In the genomic region with DNA sequence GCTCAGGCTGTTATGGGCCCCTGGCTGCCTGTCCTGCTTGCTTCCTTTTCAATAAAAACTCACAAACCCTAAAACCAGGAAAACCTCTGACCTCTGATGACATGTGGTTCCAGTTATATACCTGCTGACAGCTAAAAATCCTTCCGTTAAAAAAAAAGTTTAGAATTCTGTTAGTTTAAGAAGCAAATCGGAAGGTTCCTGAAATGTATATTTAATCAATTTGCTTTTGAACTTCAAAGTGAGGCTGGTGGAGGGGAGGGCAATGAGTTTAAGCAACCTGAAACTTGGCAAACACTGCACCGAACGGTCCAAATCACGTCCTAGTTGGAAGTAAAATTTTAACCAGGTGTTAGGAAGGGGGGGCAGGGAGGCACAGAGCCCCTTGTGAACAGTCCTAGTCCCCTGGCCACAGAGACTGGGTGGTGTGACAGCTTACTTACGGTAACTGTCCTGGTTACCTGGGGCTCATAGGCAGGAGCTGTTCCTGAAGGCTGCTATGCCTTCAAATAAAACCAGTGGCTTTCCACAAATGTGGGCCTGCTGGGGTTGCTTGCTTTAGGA, we compare ENCODE assay signal across 9 mouse cellular contexts. TPM values are rescaled to one million over a fixed set of nuclear protein-coding genes. Genes with fewer than 3 reads are reported as not detected.
DNase-seq lines count a peak whose midpoint lies in the region; ATAC-seq and TF ChIP-seq lines count a peak whose summit lies in the region.
"Had no signal": no experiment of that assay in that cellular context is flagged by ENCODE, and none has a peak within 500 bp of the region (broad histone marks: within the 10 kb centered on the region; RNA-seq: fewer than 3 reads in every experiment).

No protein-coding gene starts in this region.

- no peaks in the 10 kb centered on the region for H3K36me3 ChIP-seq in lung, embryonic 16.5 days (ENCODE audit: control insufficient read depth, insufficient read depth, low read length)
- H3K36me3 ChIP-seq in forebrain, embryonic 15.5 days = peaks cover 4% of the 10 kb centered on the region; the same call in 1 of the 2 replicates
- H3K36me3 ChIP-seq in myocyte (ENCODE audit: control insufficient read depth, insufficient read depth) = peaks cover 4% of the 10 kb centered on the region

- no peak for ATAC-seq in lung, embryonic 16.5 days (ENCODE audit: low read depth)
- no peak for ATAC-seq in forebrain, embryonic 15.5 days (replicated peaks)
- ATAC-seq in erythroblast, adult 5-6 weeks (replicated peaks; ENCODE audit: low FRiP score, poor library complexity, severe bottlenecking) = no peak
- ATAC-seq: Patski had no signal

- H3ac ChIP-seq in myocyte (ENCODE audit: control insufficient read depth, insufficient read length) = no peak overlapping the region

- no peak for DNase-seq in lung, postnatal 4 days
- peak; percentile 61 for DNase-seq in kidney, postnatal 10 days
- DNase-seq in thymus, postnatal 0 days (ENCODE audit: low spot score) = no peak
- no peak for DNase-seq in ovary, postnatal 36 days (ENCODE audit: low spot score)

- H3K4me3 ChIP-seq in lung, embryonic 16.5 days (ENCODE audit: low read length) = no peak overlapping the region
- H3K4me3 ChIP-seq in forebrain, embryonic 15.5 days = no peak overlapping the region
- no peak overlapping the region for H3K4me3 ChIP-seq in myocyte

- H3K9ac ChIP-seq in lung, embryonic 16.5 days (ENCODE audit: low read length) = 0 out of 2 replicates have a peak overlapping the region, but pooled peaks have one; percentile 26
- H3K9ac ChIP-seq in forebrain, embryonic 15.5 days (replicated peaks) = no peak overlapping the region

- H3K4me1 ChIP-seq in lung, embryonic 16.5 days (replicated peaks; ENCODE audit: control insufficient read depth, insufficient read depth, low read length) = peaks cover 86% of the 10 kb centered on the region
- H3K4me1 ChIP-seq in forebrain, embryonic 15.5 days = peaks cover 83% of the 10 kb centered on the region

- H3K27ac ChIP-seq in lung, embryonic 16.5 days (ENCODE audit: low read length) = peak overlapping the region; percentile 98
- peak overlapping the region; percentile 73 for H3K27ac ChIP-seq in forebrain, embryonic 15.5 days (replicated peaks)

- H3K79me2 ChIP-seq in myocyte (ENCODE audit: control insufficient read depth, insufficient read depth) = peaks cover 76% of the 10 kb centered on the region

- no peak for TF ChIP-seq POLR2A in myocyte (IDR thresholded peaks at IDR 0.05; ENCODE audit: insufficient read length, low read depth)

- H3K4me2 ChIP-seq in lung, embryonic 16.5 days (ENCODE audit: low read depth, low read length) = peak overlapping the region; percentile 44
- no peak overlapping the region for H3K4me2 ChIP-seq in forebrain, embryonic 15.5 days (replicated peaks)
- H3K4me2 ChIP-seq in myocyte (ENCODE audit: low read depth) = peak overlapping the region; percentile 86

- H3K27me3 ChIP-seq in lung, embryonic 16.5 days (ENCODE audit: control insufficient read depth, insufficient read depth, low read depth, low read length) = no peaks in the 10 kb centered on the region
- H3K27me3 ChIP-seq in forebrain, embryonic 15.5 days = no peaks in the 10 kb centered on the region
- no peaks in the 10 kb centered on the region for H3K27me3 ChIP-seq in myocyte (ENCODE audit: control insufficient read depth, insufficient read depth, insufficient read length)
- H3K27me3 ChIP-seq: Patski had no signal

- H3K9me3 ChIP-seq in lung, embryonic 16.5 days (ENCODE audit: control insufficient read depth, low read length) = no peaks in the 10 kb centered on the region
- no peaks in the 10 kb centered on the region for H3K9me3 ChIP-seq in forebrain, embryonic 15.5 days

- WGBS in lung, embryonic 16.5 days = 47% methylated on average over 6 of the region's 6 CpGs
- 39% methylated on average over 6 of the region's 6 CpGs for WGBS in forebrain, embryonic 15.5 days

TF ChIP-seq in myocyte, 11 proteins besides CTCF, POLR2A, EP300 and RAD21:
- no peak for TF ChIP-seq USF1 (IDR thresholded peaks at IDR 0.05; ENCODE audit: low read depth)
- no peak for TF ChIP-seq CEBPB (IDR thresholded peaks at IDR 0.05; ENCODE audit: insufficient read depth, poor library complexity, severe bottlenecking)
- no peak for TF ChIP-seq MYOG (IDR thresholded peaks at IDR 0.05; ENCODE audit: control insufficient read depth in 1 of 3, insufficient read depth in 1 of 3, insufficient read length in 2 of 3, low read depth in 2 of 3)
- TF ChIP-seq POLR2AphosphoS2 (IDR thresholded peaks at IDR 0.05; ENCODE audit: insufficient read length, low read depth) = no peak
- no peak for TF ChIP-seq MYOD1 (IDR thresholded peaks at IDR 0.05; ENCODE audit: control insufficient read depth in 1 of 3, insufficient read length in 2 of 3, low read depth in 2 of 3)
- TF ChIP-seq REST (IDR thresholded peaks at IDR 0.05; ENCODE audit: insufficient read depth, insufficient read length) = no peak
- TF ChIP-seq TCF3 (IDR thresholded peaks at IDR 0.05; ENCODE audit: insufficient read length, low read depth) = no peak
- no peak for TF ChIP-seq TCF12 (IDR thresholded peaks at IDR 0.05; ENCODE audit: insufficient read depth, poor library complexity, severe bottlenecking)
- no peak for TF ChIP-seq SRF (IDR thresholded peaks at IDR 0.05; ENCODE audit: control insufficient read depth, insufficient read length, low read depth)
- TF ChIP-seq E2F4 (IDR thresholded peaks at IDR 0.05; ENCODE audit: insufficient read depth) = no peak
- TF ChIP-seq MAX (IDR thresholded peaks at IDR 0.05; ENCODE audit: low read depth) = no peak

RNA-seq across cellular contexts. Expression of gene Shb, which starts 41.1 kb away (rescaled TPM):
- 12.4 and 16.1 TPM in 2 replicates for polyA plus RNA-seq in lung, embryonic 16.5 days (2015; fragmentation: Nextera tagmentation; extraction: Ambion mirVana)
- 13.1 and 13.3 TPM in 2 replicates for polyA plus RNA-seq in forebrain, embryonic 15.5 days (2015; fragmentation: Nextera tagmentation; extraction: Ambion mirVana)
- polyA plus RNA-seq in myocyte (2012; fragmentation: generic; extraction: Trizol) = 46.3 TPM
- not detected in 2 replicates for total RNA-seq in erythroblast, adult 5-6 weeks (2015; ENCODE audit: low replicate concordance)
- total RNA-seq in erythroblast, adult 5-6 weeks (2017; ENCODE audit: low replicate concordance) = 0.68 and 0.84 TPM in 2 replicates
- polyA plus RNA-seq in thymus, postnatal 0 days (2015; fragmentation: Nextera tagmentation; extraction: Ambion mirVana) = 3.9 and 4.7 TPM in 2 replicates
